Mouse (Mus musculus): ENCODE data around the gene Anapc2. TPM values are rescaled to one million over a fixed set of nuclear protein-coding genes. Genes with fewer than 3 reads are reported as not detected.

The Anapc2 gene
- total and polyA plus RNA-seq, 3 experiments: 9.8 to 67.0 TPM; not detected in 1

DNA sequence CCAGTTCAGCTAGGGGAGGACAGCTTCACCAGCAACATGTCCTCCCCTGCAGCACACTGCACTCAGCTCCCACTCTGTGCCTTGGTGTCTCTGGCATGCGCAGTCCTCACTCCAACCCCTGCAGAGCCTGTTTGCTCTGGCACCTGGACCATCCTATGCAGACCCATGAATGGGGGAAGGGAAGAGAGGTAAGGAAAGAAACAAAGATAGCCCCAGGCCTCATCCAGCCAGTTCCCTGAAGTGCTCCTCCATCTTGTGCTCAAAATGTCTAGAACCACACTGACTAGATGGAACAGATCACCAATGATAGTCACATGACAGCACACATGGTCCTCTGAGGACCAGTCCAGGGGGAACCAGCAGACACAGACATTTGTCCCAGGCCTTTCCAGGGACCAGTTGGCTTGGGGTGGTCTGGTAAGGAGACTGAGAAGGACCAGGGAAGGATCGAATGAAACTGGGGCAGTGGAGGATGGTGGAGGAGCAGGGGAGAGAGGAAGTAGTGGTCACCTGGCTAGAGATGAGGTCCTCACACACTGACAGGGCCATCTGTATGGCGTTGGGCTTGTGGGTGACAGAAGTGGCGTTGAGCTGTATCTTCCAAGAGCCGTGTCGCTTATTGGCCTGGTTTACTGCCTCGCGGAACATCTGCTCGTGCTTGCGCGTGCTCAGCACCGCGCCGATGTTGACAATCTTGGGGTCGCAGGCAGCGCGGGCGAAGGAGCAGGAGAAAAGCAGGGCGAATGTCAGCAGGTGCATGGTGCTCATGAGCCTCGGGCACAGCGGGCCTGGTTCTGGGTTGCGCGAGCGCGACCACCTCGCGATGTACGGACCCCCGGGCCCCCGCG lies 46.1 kb downstream of the Anapc2 start:
- no peaks in the 10 kb centered on the region for H3K27me3 ChIP-seq (ENCODE audit: control insufficient read depth in 1 of 2, insufficient read depth in 2 of 2, low read length in 2 of 2)
- H3K4me3 ChIP-seq (ENCODE audit: control insufficient read depth in 1 of 2, insufficient read depth in 1 of 2, low read depth in 2 of 2, low read length in 2 of 2): no peak overlapping the region
- no peaks in the 10 kb centered on the region for H3K79me2 ChIP-seq (ENCODE audit: control insufficient read depth, insufficient read depth, low read length, poor library complexity)

DNA sequence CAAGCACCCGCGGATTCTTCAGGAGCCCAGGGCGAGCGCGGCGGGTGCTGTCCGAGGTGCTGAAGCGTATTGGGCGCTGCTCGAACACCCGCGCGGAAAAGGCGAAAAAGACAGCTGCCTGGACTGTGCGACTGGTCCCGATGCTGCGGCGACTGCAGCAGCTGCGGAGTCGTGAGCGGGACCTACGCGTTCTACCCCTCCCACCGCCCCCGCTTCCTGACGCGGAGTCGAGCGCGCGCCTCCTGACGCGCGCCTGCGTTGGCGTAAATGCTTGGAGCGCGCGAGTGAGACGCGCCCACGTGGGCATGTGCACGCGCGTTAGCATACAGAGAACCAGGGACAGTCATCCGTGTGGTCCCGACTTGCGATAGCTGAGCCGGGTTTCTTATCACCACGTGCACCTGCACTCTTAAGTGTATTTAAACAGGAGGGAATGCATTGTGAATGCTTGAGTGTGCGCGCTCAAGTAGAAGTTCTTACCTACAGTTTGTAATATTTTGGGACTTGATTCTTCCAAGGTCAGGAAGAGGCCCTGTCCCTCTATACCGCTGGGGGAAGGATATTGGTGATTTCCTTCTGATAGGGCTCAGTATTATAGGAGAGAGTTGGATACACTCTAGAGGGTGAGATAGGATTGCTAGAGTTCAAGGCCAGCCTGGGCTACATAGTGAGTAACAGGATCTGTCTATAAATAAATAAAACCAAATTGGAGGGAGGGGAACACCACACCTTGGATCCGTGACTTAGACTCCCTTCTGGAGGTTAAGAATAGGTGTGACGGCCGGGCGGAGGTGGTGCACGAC lies 46.9 kb downstream of the Anapc2 start, which contains the start of gene Grin1:
Gene Grin1 (minus strand): TSS at position 217 of the 803 bp plus-strand sequence.
- peaks cover 2 to 11% of the 10 kb centered on the region in 2 experiments; a peak in 3 of 4 replicates for H3K4me1 ChIP-seq (ENCODE audit: control insufficient read depth in 1 of 2, insufficient read depth in 2 of 2, low read length in 2 of 2)
- no peak within 1 kb of the TSS for H3K4me3 ChIP-seq (ENCODE audit: control insufficient read depth in 1 of 2, insufficient read depth in 1 of 2, low read depth in 2 of 2, low read length in 2 of 2)
- H3K36me3 ChIP-seq (ENCODE audit: control insufficient read depth in 1 of 2, insufficient read depth in 2 of 2, low read length in 2 of 2): peaks cover 0 to 12% of the 10 kb centered on the region in 2 experiments; a peak in 2 of 4 replicates
- DNase-seq (ENCODE audit: low read depth, low spot score): no peak
- H3K27me3 ChIP-seq (ENCODE audit: control insufficient read depth in 1 of 2, insufficient read depth in 2 of 2, low read length in 2 of 2): no peaks in the 10 kb centered on the region
- no peak within 1 kb of the TSS for H3K27ac ChIP-seq (ENCODE audit: control insufficient read depth, low read depth, low read length)
- no peaks in the 10 kb centered on the region for H3K9me3 ChIP-seq (replicated peaks; ENCODE audit: insufficient read depth, low read length)
- no peak within 1 kb of the TSS for H3K9ac ChIP-seq (ENCODE audit: control insufficient read depth, low read depth, low read length, poor library complexity, severe bottlenecking)
- no peaks in the 10 kb centered on the region for H3K79me2 ChIP-seq (ENCODE audit: control insufficient read depth, insufficient read depth, low read length, poor library complexity)
- TF ChIP-seq CHD2 (IDR thresholded peaks at IDR 0.05; ENCODE audit: low read length): no peak
- no peak for TF ChIP-seq CTCF (IDR thresholded peaks at IDR 0.05 in 2 of 3, conservative IDR thresholded peaks at IDR 0.05 in 1 of 3; ENCODE audit: control insufficient read depth in 1 of 3, insufficient read depth in 1 of 3, low read depth in 2 of 3, low read length in 3 of 3, poor library complexity in 1 of 3, severe bottlenecking in 1 of 3)
- no peak for TF ChIP-seq ZC3H11A (IDR thresholded peaks at IDR 0.05; ENCODE audit: low read depth, low read length)
- no peak for TF ChIP-seq SIN3A (IDR thresholded peaks at IDR 0.05; ENCODE audit: low read length)
- no peak for TF ChIP-seq JUND (IDR thresholded peaks at IDR 0.05; ENCODE audit: low read depth, low read length)
- no peak for TF ChIP-seq POLR2AphosphoS2 (IDR thresholded peaks at IDR 0.05; ENCODE audit: low read length)
- TF ChIP-seq USF1 (IDR thresholded peaks at IDR 0.05; ENCODE audit: low read depth, low read length): no peak
- TF ChIP-seq USF2 (IDR thresholded peaks at IDR 0.05; ENCODE audit: borderline replicate concordance in 1 of 2, insufficient read depth in 1 of 2, low read depth in 1 of 2, low read length in 2 of 2): no peak
- TF ChIP-seq MAX (IDR thresholded peaks at IDR 0.05; ENCODE audit: low read length): no peak
- TF ChIP-seq POLR2AphosphoS5 (IDR thresholded peaks at IDR 0.05; ENCODE audit: borderline replicate concordance, low read depth, low read length): no peak
- no peak for TF ChIP-seq ZNF384 (IDR thresholded peaks at IDR 0.05; ENCODE audit: low read depth, low read length)
- TF ChIP-seq GATA1 (IDR thresholded peaks at IDR 0.05; ENCODE audit: low read depth, low read length): no peak
- no peak for TF ChIP-seq KAT2A (conservative IDR thresholded peaks at IDR 0.05; ENCODE audit: low read depth, low read length)
- TF ChIP-seq NELFE (IDR thresholded peaks at IDR 0.05; ENCODE audit: low read depth, low read length): no peak

More for the DNA sequence above, 46.1 kb downstream of the Anapc2 start:
- Histone ChIP-seq H3K9me3 (replicated peaks; ENCODE audit: insufficient read depth, low read length) (no peaks in the 10 kb centered on the region), H3K9ac (ENCODE audit: control insufficient read depth, low read depth, low read length, poor library complexity, severe bottlenecking) (no peak overlapping the region), H3K4me1 (ENCODE audit: control insufficient read depth in 1 of 2, insufficient read depth in 2 of 2, low read length in 2 of 2) (peaks cover 0 to 5% of the 10 kb centered on the region in 2 experiments; a peak in 2 of 4 replicates), H3K27ac (ENCODE audit: control insufficient read depth, low read depth, low read length) (no peak overlapping the region), H3K36me3 (ENCODE audit: control insufficient read depth in 1 of 2, insufficient read depth in 2 of 2, low read length in 2 of 2) (peaks cover 0 to 5% of the 10 kb centered on the region in 2 experiments; a peak in 2 of 4 replicates)
- DNase-seq (ENCODE audit: low read depth, low spot score): no peak
- TF ChIP-seq ZC3H11A (IDR thresholded peaks at IDR 0.05; ENCODE audit: low read depth, low read length): no peak
- TF ChIP-seq ETS1 (IDR thresholded peaks at IDR 0.05; ENCODE audit: low read depth, low read length): no peak
- TF ChIP-seq RCOR1 (IDR thresholded peaks at IDR 0.05; ENCODE audit: low read depth, low read length): no peak
- TF ChIP-seq POLR2AphosphoS5 (IDR thresholded peaks at IDR 0.05; ENCODE audit: borderline replicate concordance, low read depth, low read length): no peak
- no peak for TF ChIP-seq TAL1 (IDR thresholded peaks at IDR 0.05; ENCODE audit: low read length)
- TF ChIP-seq UBTF (IDR thresholded peaks at IDR 0.05; ENCODE audit: borderline replicate concordance, insufficient read depth, low read depth, low read length): no peak
- no peak for TF ChIP-seq JUND (IDR thresholded peaks at IDR 0.05; ENCODE audit: low read depth, low read length)
- TF ChIP-seq ZNF384 (IDR thresholded peaks at IDR 0.05; ENCODE audit: low read depth, low read length): no peak
- no peak for TF ChIP-seq BHLHE40 (IDR thresholded peaks at IDR 0.05; ENCODE audit: borderline replicate concordance, low read depth, low read length)
- no peak for TF ChIP-seq POLR2A (IDR thresholded peaks at IDR 0.05; ENCODE audit: control insufficient read depth in 1 of 2, insufficient read depth in 1 of 2, low read depth in 1 of 2, low read length in 2 of 2, poor library complexity in 1 of 2)
- TF ChIP-seq MYC (IDR thresholded peaks at IDR 0.05; ENCODE audit: low read depth, low read length): no peak
